Mouse (Mus musculus) gastrocnemius, postnatal 10 days (tissue): ENCODE measurements around the gene Reln. TPM values are rescaled to one million over a fixed set of nuclear protein-coding genes. Genes with fewer than 3 reads are reported as not detected.

Experiments
- DNase-seq: peaks from one replicate; pipeline ENCODE4 v3.0.0; 2021; ENCODE audit warnings: mixed read lengths
- long read RNA-seq, 2 experiments: library from polyadenylated mRNA; stranded (forward); transcript quantifications; one replicate each; pipeline ENCODE4 v2.0.0; 2021
- total RNA-seq, 2 experiments: library from RNA; stranded (reverse); gene quantifications; 2 replicates each; pipeline ENCODE4 v1.2.3; 2021

Reln gene
- 1 to 10 TPM; 7.0 to 7.3 TPM for total RNA-seq
- long read RNA-seq, experiment 1: 0 reads
- long read RNA-seq, experiment 2, partial matches to known transcripts: 2 of 2 reads
- long read RNA-seq, experiment 2, other reads (novel, unspliced or antisense): 0 of 2 reads

DNA sequence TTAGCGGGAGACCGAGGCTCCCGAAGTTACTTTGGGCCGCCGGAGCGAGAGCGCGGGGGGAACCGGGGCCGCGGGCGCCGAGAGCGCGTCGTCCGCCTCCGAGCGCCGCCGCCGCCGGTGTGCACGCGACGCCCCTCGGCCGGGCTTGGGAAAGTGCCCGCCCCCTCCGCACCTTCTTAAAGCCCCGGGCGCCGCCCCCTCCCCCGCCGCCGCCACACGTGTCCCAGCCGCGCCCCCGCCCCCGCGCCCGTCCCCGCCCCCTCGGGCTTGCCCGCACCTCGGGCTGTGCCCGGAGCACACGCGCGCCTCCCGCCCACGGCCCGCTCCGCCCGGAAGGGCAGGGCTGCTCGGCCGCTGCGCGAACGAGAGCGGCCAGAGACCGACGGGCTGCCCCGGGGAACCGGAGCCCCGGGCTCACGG is at the start of gene Reln:
Reln (minus strand) TSS at position 147 of the 420 bp plus-strand sequence.
- no peak for DNase-seq

DNA sequence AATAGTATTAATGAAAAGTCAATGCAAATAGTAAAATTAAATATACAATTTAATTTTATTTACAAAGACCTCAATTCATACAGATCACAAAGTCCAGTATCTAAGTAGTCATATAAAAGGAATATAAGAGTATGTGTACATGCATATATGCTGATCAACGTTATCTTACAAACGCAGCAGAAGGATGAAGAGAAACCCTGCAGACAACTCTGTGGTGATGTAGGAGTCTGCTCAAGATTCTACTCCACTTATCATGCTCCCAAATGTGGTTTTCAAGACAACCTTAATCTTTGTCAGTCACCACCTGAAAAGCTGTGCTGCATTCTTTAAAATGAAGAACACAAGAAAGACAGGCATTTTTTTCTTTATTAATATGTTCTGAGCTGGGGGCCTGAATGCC is 44.0 kb upstream of the Reln start:
- DNase-seq: no peak

DNA sequence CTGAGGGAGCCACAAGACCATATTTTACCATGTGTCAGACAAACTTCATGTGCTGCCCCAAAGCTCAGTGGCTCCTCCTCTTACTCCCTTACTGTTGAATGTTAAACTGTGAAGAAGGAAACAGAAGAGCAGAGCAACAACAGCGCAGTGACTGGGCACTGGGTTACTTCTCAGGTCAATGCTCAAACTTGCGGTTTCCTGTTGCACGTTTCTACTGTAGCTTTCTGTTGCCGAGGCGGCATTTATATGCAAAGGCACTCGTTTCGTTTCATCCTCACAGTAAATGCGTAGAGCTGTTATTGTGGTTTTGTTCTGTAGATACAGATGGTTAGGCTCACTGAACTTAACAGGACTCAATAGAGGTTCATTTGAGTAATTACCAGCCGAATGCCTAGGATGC is 16.0 kb upstream of the Reln start:
- DNase-seq: no peak

DNA sequence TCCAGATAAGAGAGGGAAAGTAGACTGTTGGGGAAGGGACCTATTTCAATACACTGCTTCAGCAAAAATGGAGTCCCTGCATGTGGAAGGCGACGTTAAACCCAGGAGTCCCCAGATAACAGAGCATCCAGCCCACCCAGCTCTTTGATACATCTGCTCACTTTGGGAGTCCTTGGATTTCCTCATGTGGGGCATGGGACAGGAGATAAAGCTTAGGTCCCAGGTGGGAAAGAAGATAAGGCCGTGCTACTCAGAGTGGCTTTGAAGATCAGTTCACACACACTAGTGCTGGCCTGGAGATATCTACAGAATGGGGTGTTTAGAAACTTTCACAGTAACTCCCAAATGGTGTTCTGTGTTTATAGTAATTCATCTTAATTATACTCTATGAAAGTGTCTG is 3.9 kb upstream of the Reln start:
- no peak for DNase-seq

DNA sequence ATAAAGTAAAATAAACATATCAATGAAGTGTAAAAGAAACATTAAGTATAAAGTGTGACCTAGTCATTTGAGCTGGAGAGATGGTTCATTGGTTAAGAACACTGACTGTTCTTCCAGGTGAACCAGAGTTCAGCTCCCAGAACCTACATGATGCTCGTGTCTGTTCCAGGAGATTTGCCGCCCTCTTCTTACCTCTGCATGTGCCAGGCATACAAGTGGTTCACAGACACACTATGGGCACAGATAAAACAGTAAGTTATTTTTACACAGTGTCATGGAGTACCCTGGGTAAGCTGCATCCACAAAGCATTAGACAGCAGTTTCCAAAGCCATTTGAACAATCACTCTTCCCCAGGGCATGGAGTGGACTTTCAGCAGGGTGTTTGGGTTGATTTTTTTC is 3.2 kb upstream of the Reln start:
- DNase-seq: no peak

DNA sequence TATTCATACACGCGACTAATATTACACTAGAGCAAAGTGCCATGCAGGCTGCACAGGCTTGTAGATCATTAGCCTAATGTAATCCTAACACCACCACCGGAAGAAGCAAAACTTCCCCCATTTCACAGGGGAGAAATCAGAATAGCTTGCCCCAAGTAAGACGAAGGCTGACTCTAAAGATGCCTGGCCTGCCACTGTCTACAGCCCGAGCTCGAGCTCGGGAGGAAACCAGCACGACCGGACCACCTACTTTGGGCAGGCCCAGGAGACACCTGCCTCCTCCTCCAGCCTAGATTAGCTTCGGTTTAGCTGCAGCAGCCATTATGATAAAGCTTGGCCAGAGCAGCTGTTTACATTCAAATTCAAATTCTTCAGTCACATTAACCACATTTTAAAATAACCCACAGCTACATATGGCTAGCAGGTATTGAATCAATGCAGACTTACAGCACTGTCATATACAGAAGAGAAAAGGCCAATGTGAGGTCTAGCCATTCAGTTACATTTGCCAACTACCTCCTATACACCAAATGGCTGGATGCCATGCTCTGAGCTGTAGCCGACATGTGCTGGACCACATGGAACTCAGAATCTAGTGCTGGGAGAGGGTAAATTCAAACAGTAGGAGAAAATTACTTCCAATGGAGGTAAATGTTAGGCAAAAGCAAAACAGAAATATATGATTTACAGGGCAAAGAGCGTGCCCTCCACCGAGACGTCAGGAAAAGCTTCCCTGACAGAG is 1.6 kb upstream of the Reln start:
- DNase-seq: no peak

DNA sequence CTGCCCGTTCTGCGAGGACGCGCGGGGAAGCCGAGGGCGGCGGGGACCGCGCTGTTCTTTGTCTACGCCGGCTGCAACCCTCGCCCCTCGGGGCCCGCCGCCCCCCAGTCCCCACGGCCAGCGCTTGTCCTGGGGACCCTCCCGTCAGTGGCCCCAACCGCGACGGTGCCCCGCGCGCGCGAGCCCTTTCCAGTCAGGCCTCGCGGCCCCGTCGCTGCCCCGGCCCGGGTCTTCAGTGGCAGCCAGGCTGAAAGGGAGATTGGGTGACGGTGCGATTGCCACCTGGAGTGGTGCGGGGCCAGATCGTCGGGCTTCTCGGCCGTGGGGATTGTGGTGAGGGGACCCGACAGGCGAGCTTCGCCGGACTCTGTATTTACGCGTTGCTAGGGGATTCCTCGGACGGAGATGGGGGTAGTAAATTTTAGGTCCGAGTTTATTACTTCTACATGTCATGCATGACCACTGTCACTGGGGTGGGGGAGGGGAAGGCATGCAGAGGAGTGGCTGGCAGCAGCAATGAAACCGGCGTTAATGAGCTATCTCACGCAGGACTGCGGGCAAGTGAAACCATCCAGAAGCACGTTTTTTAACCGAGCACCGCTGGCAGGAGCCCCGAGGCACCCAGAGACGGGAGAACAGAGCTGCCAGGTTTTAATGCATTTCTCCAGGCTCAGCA is 612 bp upstream of the Reln start:
- peak; percentile 9 for DNase-seq

DNA sequence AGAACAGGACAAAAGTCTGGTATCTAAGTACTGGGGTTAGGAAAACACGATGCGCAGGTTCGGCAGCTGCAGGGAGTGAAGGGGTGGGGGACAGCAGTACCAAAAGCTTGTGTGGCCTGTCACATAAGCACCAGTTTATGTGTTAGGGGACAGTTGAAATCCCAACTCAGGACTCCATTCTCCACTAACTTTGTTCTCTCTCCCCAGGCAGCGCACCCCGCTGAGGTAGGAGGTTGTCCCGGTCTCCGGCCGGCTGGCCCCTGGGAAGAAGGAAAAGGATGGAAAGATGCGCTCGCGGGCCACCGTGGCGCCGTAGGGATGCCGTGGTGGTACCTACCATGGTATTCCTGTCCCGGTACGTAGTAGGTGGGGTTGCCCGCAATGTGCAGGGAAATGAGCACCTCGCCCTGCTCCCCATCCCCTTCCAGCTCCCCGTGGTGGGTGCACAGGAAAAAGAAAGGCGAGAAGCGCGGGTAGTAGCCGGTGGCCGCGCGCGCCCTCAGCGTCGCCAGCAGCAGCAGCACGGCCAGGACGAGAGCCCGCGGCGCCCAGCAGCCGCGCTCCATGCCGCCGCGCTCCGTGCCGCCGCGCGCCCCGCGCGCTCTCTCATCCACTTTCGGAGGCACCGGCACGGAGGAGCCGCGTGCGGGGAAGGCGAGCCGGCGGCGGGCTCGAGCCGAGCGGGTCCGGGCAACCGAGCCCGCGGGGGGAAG is 503 bp downstream of the Reln start:
- peak; percentile 31 for DNase-seq

DNA sequence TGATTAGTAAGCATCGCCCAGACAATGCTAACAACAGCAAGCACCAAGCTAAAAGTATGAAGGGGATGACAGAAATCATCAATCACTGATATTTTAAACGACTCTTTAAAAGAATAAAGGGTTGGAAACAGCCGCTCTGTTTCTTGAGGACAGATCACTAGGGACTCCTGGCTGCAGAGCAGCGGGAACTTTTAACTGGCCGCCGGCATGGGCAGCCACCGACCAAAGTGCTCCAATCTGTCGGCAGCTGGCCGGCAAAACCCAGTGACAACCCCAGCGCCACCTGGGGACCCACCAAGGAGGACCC is 1.0 kb downstream of the Reln start:
- no peak for DNase-seq

DNA sequence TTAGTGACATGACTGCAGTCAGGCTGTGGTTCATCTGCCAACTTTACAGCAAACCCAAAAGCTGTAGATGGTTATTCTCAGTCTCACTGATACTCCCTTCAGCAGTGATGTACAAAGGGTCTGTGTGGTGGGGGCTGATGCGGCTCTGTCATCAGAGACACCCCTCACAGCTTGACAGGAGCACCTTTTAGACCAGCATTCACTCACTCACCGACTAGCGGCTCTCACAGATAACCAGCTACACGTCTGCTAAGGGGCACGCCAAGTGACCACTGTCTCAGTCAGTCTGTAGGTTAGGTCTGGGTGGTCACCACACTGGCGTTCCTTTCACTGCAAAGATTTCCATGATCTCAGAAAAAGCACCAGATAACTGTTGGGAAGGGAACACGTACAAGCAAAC is 2.0 kb downstream of the Reln start:
- no peak for DNase-seq

DNA sequence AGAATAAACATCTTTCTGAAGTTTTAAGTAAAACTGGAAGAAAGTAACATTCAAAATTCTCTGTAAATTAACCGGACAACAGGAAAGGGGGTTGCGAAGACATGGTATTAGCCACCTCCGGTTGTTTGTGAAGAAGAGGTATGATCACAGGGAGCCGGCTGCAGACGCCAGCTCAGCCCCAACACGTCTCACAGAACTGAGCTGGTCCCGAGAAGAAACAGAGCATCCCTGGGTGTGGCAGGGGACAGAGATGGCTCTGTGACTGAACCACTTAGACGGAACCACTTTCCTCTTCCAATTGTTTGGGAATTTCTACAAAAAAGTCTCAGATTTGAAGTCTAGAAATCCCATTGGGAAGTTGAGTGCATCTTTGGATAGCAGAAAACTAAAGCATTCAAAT is 3.5 kb downstream of the Reln start:
- no peak for DNase-seq

DNA sequence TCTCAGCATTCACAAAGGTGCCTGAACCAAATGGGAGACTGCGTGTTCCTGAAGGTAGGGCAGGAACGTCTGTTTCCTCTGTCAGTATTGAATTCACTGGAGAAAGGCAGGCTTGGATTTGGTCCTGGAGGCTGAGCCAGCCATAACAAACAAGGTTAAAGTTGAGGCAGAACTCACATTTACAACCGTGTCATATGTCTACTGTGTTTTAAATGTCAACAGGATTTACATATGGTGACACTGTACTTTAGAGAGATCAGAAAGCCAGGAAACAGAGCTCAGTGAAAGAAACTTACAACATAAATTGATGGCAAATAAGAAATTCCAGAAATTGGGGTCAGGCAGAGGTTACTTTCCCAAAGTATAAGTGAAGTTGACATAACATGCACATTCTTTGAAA is 9.1 kb downstream of the Reln start:
- DNase-seq: no peak

DNA sequence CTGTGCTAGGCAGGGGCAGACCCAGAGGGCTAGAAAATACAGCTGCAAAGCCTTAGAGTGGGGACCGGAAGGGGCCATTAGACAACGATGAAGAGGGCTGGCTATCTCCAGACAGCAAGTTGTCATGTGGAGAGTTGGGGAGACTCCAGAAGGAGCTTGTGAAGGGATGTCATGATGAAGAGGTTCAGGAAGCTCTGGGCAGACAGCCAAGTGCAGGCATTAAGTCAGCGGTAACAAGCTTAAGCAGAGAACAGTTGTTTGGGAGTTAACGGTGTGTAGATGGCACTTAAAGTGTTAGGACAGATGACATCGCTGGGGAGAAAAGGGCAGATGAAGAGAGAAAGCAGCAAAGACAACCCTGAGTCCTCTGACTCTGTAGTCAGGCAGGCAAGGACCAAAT is 13.7 kb downstream of the Reln start:
- DNase-seq: no peak

DNA sequence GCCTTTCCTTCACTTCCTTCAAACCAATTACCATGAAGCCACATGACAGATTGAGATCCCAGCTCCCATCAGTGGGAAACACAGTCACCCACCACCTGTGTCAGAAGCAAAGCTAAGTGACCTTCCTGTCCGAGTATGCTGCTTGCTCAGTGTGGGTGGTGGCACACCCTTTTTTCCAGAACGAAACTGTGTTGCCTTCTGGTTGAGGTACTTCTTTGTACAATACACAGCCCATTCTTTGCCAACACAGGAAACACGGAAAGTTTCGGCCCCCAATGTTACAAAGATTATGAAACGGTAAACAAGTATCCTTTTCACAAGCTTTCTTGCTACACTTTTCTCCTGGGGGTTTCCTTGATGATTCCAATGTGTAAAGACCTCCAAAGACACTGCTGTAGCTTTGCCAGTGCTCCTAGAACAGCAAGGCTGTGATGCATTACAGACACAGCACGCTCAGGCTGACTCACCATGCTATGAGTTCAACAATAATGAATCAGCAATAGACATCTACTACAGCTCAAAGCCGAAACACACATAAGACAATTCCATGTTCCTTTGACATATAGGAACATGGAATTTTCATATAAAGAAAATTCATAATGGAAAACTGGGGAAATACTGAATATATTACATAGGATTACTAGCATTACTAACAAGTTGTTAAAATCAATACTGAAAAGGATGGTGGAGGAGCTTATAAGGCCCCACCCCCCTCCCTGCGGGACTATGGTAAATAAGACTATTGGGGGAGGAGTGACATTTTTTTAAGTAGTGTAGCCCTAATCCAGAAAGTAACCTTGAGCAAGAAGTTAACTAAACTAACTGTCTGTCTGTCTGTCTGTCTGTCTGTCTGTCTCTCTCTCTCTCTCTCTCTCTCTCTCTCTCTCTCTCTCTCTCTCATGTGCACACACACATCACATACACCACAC is 15.8 kb downstream of the Reln start:
- no peak for DNase-seq

DNA sequence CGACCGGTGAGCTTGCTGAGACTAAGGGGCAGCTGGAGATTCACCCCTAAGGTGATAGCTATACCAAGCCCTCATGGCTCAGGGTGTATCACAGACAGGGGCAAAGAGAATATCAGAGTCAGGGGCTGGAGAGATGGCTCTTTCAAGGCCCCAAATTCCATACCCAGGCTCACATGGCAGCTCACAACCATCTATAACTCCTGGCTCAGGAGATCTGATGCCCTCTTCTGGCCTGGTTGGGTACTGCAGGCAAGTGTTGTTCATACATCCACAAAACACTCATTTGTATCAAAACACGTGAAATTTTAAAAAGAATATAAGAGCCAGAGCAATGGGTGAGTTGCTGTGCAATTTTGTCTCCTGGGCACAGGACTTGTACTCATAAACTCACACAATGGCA is 17.3 kb downstream of the Reln start:
- peak; percentile 47 for DNase-seq

DNA sequence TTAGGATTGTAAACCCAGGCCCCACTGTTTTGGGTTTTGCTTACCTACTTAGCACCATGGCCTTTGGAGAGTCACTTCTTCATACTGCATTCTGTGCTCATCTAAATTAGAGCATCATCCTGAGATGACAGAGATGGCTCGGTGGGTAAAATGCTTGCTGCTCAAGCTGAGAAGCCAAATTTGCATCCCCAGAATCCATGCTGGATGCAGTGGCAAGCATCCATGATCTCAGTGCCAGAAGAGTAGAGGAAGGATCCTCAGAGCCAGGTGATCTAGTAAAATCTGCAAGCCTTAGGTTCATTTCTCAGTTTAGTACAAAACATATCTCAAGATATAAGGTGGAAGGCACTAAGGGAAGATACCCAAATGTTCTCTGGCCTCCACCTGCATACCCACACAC is 20.7 kb downstream of the Reln start:
- no peak for DNase-seq

DNA sequence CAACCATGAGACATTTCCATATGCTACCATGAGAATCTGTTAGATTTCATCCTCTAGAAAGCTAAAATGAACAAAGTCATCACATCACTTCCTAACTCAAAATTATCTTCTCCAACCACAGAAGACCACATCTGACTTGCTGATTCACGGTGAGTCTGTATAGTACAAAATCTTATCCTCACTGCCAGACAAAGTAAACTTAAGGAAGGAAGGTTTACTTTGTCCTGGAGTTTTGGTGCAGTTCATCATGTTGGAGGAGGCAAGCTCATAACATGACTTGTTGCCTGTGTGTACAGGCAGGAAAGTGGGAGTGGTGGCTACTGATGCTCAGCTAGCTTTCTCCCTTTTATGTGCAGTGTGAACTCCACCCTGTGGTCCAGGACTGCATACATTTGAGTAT is 26.7 kb downstream of the Reln start:
- no peak for DNase-seq

DNA sequence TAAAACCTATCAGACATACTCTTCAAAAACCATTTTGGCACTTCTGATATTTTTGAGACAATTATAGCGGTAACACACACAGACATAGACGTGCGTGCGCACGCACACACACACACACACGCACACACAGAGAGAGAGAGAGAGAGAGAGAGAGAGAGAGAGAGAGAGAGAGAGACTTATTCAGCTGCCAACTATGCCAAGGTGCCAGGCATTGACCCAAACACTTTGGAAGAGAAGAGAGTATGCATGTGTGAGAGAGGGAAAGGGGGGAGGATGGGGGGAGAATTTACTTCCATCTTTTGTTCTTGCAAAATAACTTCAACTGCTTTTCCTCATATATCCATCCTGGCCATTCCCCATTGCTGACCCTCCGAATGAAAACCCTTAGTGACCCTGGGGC is 28.0 kb downstream of the Reln start:
- no peak for DNase-seq

DNA sequence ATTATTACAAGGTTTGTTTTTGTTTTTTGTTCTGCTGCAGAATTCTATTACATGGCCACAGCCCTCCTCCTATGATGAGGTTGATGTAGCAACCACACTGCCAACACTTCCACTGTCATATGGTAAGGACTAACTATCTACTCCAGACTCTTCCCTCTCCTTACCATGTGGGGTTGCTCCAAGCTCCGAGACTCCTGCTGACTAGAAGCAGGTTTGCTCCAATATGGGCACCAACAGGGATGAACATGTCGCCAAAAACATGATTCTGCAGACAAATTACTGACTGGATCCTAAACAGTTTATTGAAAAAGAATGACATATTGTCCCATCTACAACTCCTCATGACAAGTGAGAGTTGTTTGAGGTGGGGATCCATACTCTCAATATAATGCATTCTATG is 28.5 kb downstream of the Reln start:
- DNase-seq: no peak

DNA sequence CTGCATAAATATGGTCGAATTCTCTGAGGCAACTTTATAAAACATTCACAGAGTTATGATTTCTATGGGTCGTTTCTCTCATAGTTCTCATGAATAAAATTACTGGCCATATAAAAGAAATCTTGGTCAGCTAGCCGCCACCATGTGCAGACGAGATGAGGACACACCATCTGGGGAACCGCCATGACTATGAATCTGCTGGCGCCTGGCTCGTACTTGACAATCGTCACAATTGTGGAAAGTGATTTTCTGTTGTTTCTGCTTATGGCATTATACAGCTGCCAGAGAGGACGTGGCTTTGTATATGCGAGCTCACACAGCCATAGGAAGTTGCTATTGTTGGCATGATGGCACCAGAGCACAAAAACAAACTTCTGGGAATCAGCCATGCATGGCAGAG is 31.5 kb downstream of the Reln start:
- no peak for DNase-seq

DNA sequence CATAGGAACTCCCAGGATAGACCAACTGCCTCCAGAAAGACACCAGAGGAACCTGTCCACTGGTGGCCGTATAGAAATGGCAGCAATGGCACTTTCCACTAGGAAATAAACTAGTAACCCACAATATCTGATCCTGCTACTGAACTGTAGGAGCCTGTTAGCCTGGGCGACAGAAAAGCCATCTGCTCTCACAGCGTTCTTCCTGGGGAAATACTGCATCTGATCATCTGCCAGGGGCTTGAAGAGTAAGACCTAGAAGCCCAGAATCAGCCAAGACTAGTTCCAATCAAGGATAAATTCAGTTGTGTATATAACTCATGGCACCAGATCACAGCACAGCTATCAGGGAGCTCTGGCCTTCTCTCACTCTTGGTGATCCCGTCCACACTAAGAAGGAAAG is 33.5 kb downstream of the Reln start:
- no peak for DNase-seq

DNA sequence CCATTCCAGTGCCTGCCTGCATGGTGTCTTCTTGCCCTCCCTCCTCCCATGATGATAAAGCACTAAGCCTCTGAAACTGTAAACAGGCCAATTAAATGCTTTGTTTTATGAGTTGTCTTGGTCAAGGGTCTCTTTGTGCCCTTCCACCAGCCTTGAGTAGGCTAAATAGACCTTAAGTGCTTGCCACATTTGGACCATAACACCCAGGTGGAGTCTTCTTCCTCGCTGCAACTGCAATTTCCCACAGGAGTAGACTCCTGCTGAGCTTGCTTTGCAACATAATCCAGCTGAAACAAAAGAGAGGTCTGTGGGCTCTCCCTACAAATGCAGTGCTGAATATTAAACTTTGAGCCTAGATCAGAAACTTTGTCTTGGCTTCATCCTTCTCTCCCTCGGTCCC is 35.5 kb downstream of the Reln start:
- no peak for DNase-seq
